Mouse (Mus musculus): ENCODE results near the gene Satb2. TPM values are rescaled to one million over a fixed set of nuclear protein-coding genes. Genes with fewer than 3 reads are reported as not detected.

The Satb2 gene
- total and polyA plus RNA-seq, 2 experiments from 2014 or later = 0.12 TPM; not detected in 1

DNA sequence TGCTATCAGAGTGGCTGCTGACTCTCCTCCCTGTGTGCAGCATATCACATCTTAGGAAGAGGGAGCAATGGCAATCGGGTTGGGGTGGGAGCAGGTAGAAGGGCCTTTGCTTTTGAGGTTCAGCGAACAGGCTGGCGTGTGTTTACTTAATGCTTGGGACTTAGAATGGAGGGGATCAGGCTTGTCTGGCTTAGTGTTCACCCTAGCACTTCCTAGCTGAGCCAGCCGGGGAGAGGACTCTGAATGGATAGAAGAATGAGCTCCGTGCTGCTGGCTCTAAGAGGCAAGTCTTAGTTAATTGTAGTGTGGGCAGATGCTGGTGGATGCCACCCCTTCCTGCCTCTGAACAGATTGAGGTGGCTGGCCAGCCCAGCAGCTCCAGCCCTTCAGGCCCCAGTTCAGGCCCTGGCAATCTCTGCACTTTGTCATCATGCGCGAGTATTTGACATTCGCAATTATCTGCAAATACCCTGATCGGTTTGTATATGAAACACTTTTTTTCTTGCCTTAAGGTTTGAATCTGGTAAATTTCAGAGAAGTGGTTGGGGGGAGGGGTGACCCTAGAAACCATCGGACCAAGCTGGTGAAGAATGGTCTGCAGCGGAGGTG lies 3.6 kb upstream of the Satb2 start:
- Histone ChIP-seq H3K4me1 (ENCODE audit: control insufficient read depth, insufficient read depth) (no peaks in the 10 kb centered on the region), H3K4me2 (ENCODE audit: low read depth, low read length) (no peak overlapping the region), H3K4me3 (ENCODE audit: low read depth, low read length) (no peak overlapping the region), H3K9me3 (replicated peaks; ENCODE audit: control insufficient read depth, low read length) (no peaks in the 10 kb centered on the region), H3K27ac (ENCODE audit: low read depth) (no peak overlapping the region), H3K9ac (replicated peaks; ENCODE audit: low read depth, low read length) (no peak overlapping the region), H3K27me3 (ENCODE audit: control insufficient read depth, insufficient read depth, low read length) (peaks cover 91% of the 10 kb centered on the region), H3K36me3 (replicated peaks; ENCODE audit: control insufficient read depth, insufficient read depth, low read length) (no peaks in the 10 kb centered on the region)
- no peak for DNase-seq (ENCODE audit: low spot score)
- no peak for TF ChIP-seq EP300 (IDR thresholded peaks at IDR 0.05; ENCODE audit: low read depth)
- no peak for TF ChIP-seq CTCF (IDR thresholded peaks at IDR 0.05; ENCODE audit: low read depth)
- ATAC-seq (ENCODE audit: insufficient read depth, low read depth) = no peak
- WGBS = 4% methylated on average over 11 of the region's 11 CpGs

DNA sequence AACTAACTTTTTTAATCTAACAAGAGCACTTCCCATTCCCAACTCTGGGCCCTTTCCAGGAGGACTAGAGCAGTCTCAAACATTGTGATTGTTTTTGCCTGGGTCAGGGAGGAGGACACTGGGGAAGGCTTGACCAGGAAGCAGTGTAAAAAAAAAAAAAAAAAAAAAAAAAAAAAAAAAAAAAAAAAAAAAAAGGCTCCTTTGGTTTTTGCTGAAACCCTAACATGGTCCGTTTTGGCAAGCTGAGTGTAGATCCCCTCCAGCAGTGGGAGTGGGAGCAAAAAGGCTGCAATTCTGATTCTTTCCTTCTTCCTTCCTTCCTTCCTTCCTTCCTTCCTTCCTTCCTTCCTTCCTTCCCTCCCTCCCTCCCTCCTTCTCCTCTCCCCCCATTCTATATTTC lies 3.1 kb upstream of the Satb2 start:
- Histone ChIP-seq H3K27ac (ENCODE audit: low read depth) (no peak overlapping the region), H3K36me3 (replicated peaks; ENCODE audit: control insufficient read depth, insufficient read depth, low read length) (no peaks in the 10 kb centered on the region), H3K4me2 (ENCODE audit: low read depth, low read length) (no peak overlapping the region), H3K27me3 (ENCODE audit: control insufficient read depth, insufficient read depth, low read length) (peaks cover 96% of the 10 kb centered on the region), H3K4me1 (ENCODE audit: control insufficient read depth, insufficient read depth) (no peaks in the 10 kb centered on the region), H3K4me3 (ENCODE audit: low read depth, low read length) (no peak overlapping the region), H3K9me3 (replicated peaks; ENCODE audit: control insufficient read depth, low read length) (no peaks in the 10 kb centered on the region), H3K9ac (replicated peaks; ENCODE audit: low read depth, low read length) (no peak overlapping the region)
- ATAC-seq (ENCODE audit: insufficient read depth, low read depth) = no peak
- TF ChIP-seq CTCF (IDR thresholded peaks at IDR 0.05; ENCODE audit: low read depth) (no peak), EP300 (IDR thresholded peaks at IDR 0.05; ENCODE audit: low read depth) (no peak)
- 0% methylated on average over 1 of the region's 1 CpGs for WGBS
- DNase-seq (ENCODE audit: low spot score) = no peak

DNA sequence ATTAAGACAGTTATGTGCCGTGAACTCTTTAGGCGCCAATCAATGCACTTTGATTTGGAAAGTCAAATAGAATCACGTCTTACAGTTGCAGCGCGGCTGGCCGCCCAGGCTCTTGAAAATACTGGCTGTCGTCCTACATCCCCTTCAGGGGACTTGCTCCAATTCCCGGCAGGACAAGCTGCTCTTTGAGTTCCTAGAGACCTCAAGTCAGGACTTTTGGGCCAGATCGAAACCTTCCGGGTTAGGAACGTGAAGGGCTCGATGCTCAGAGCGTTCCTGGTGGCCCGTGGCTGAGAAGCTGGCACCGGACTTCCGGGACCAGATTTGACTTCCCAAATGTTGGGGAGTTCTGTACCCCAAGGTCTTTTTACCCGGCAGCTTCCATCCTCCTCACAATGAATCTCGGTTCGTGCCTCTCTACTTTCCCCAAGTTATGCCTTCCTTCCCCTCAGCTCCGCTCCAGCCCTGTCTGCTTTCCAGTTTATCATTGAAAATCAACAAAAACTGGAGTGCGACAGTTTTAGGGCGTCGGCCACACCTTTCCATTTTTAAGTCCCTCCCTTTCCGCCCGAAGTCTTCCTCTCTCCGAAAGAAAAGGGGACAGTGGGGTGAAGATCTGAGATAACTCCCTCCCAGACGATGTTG lies 2.3 kb upstream of the Satb2 start:
- no peak for DNase-seq (ENCODE audit: low spot score)
- Histone ChIP-seq H3K27me3 (ENCODE audit: control insufficient read depth, insufficient read depth, low read length) (peaks cover 97% of the 10 kb centered on the region), H3K4me2 (ENCODE audit: low read depth, low read length) (0 out of 2 replicates have a peak overlapping the region, but pooled peaks have one; percentile 14), H3K9me3 (replicated peaks; ENCODE audit: control insufficient read depth, low read length) (no peaks in the 10 kb centered on the region), H3K27ac (ENCODE audit: low read depth) (no peak overlapping the region), H3K36me3 (replicated peaks; ENCODE audit: control insufficient read depth, insufficient read depth, low read length) (no peaks in the 10 kb centered on the region), H3K9ac (replicated peaks; ENCODE audit: low read depth, low read length) (no peak overlapping the region), H3K4me1 (ENCODE audit: control insufficient read depth, insufficient read depth) (no peaks in the 10 kb centered on the region), H3K4me3 (ENCODE audit: low read depth, low read length) (peak overlapping the region; percentile 7; the same call in 1 of the 2 replicates)
- ATAC-seq (ENCODE audit: insufficient read depth, low read depth) = no peak
- TF ChIP-seq CTCF (IDR thresholded peaks at IDR 0.05; ENCODE audit: low read depth) (no peak), EP300 (IDR thresholded peaks at IDR 0.05; ENCODE audit: low read depth) (no peak)
- WGBS = 1% methylated on average over 27 of the region's 27 CpGs

DNA sequence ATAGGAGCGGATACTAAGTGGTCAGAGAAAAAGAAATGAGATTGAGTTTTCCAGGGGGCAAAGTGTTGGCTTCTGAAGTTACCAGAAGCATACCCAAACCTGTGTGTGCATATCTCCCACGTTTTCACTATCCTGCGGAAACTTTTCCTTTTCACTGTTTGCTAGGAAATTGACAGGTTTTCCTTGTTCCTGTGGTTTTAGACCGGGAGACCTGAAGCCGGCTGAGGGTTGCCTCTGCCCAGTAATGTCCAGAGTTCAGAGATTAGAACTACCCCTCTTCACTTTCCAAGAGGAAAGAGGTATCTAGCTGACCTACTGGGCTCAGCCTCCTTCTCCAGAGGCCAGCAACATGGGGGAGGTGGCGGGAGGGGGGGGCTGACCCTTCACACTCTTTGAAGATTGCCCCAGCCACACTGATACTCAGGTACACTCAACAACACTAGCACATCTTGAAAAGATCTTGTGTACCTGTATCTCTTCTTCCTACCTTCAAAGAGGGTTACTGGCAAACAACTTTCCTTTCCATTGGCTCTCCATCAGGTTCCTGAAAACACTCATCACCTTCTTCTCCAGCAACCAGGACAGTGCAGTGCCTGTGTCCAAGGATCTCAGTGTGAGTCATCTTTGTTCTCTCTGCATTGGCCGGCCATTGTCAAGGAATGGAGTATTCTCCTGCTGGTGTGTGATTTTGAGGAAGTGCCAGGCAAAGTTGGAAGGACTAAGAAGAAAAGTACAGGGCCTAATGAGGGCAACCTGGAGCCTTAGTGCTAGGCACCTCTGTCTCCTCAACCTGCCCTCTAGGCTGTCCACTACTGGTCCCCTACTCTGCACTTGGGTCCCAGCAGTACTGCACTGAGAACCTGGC lies 1.3 kb upstream of the Satb2 start:
- H3K9me3 ChIP-seq (replicated peaks; ENCODE audit: control insufficient read depth, low read length) = no peaks in the 10 kb centered on the region
- H3K4me2 ChIP-seq (ENCODE audit: low read depth, low read length) = no peak overlapping the region
- H3K4me3 ChIP-seq (ENCODE audit: low read depth, low read length) = no peak overlapping the region
- no peak overlapping the region for H3K27ac ChIP-seq (ENCODE audit: low read depth)
- H3K27me3 ChIP-seq (ENCODE audit: control insufficient read depth, insufficient read depth, low read length) = peaks cover 94% of the 10 kb centered on the region
- WGBS = 4% methylated on average over 7 of the region's 7 CpGs
- no peak for DNase-seq (ENCODE audit: low spot score)
- H3K9ac ChIP-seq (replicated peaks; ENCODE audit: low read depth, low read length) = no peak overlapping the region
- no peaks in the 10 kb centered on the region for H3K4me1 ChIP-seq (ENCODE audit: control insufficient read depth, insufficient read depth)
- H3K36me3 ChIP-seq (replicated peaks; ENCODE audit: control insufficient read depth, insufficient read depth, low read length) = no peaks in the 10 kb centered on the region
- no peak for TF ChIP-seq CTCF (IDR thresholded peaks at IDR 0.05; ENCODE audit: low read depth)
- TF ChIP-seq EP300 (IDR thresholded peaks at IDR 0.05; ENCODE audit: low read depth) = no peak
- no peak for ATAC-seq (ENCODE audit: insufficient read depth, low read depth)

DNA sequence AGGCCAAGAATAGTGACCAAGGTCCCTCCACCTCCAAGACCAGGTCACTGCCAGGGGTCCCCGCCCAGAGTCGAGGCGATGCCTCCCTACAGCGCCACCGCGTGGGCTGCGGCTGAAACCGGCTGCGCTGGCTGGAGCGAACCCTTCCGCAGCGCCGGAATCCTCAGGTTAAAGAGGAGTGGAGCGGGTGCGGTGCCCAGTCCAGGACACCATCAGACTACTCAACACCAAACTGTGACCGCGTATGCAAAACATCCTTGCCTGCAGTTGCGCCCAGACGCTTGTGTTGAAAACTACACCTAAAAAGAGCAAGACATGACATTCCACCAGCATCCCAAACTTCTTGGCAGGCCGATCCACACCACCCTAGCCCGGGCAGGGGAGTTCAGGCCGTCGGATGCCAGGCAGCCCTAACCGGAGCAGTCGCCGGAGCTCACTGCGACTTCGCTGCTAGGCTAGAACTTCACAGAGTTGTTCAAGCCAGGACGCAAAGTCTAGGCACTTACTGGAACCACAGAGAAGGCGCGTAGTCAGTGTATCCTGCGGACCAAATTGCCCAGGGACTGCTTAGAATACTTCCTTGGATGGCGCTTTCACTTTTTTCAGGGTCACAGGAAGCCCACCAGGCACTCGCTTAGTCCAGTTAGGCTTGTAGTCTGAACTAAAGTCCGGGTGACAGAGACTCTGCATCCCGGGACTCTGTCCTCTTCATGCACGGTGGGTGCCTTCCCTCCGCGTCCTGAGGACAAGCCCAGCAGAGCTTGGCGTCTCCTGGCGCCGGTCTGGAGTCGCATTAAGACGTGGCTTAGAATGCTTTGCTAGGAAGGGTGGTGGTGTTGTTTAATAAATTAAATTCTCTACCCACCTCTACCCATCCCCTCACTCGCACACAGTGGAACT lies 999 bp downstream of the Satb2 start:
- H3K27me3 ChIP-seq (ENCODE audit: control insufficient read depth, insufficient read depth, low read length) = peaks cover 80% of the 10 kb centered on the region
- under 1% methylated on average over 45 of the region's 45 CpGs for WGBS
- no peak for DNase-seq (ENCODE audit: low spot score)
- no peak overlapping the region for H3K9ac ChIP-seq (replicated peaks; ENCODE audit: low read depth, low read length)
- H3K4me2 ChIP-seq (ENCODE audit: low read depth, low read length) = peak overlapping the region; percentile 8; the same call in 1 of the 2 replicates
- no peaks in the 10 kb centered on the region for H3K36me3 ChIP-seq (replicated peaks; ENCODE audit: control insufficient read depth, insufficient read depth, low read length)
- H3K4me3 ChIP-seq (ENCODE audit: low read depth, low read length) = peak overlapping the region; percentile 24
- no peak overlapping the region for H3K27ac ChIP-seq (ENCODE audit: low read depth)
- H3K9me3 ChIP-seq (replicated peaks; ENCODE audit: control insufficient read depth, low read length) = no peaks in the 10 kb centered on the region
- peak; percentile 51; the same call in 1 of the 2 replicates for ATAC-seq (ENCODE audit: insufficient read depth, low read depth)
- peak; percentile 61 for TF ChIP-seq CTCF (IDR thresholded peaks at IDR 0.05; ENCODE audit: low read depth)
- no peak for TF ChIP-seq EP300 (IDR thresholded peaks at IDR 0.05; ENCODE audit: low read depth)
- H3K4me1 ChIP-seq (ENCODE audit: control insufficient read depth, insufficient read depth) = no peaks in the 10 kb centered on the region

All from heart, postnatal 0 days (tissue).